Mouse (Mus musculus) E14TG2a.4 (cell line): ENCODE measurements around the gene 1520401A03Rik.

Source experiments
- CTCF ChIP-seq: conservative IDR thresholded peaks from 2 replicates; pipeline ENCODE4 v1.5.1; 2014; ENCODE audit warnings: low read length
- NANOG ChIP-seq: IDR thresholded peaks from 2 replicates; pipeline ENCODE4 v1.6.1; 2014; ENCODE audit warnings: borderline replicate concordance, low read length, mixed read lengths

GRCm38 (mm10) chr17:23682092-23682491, 40.5 kb downstream of the 1520401A03Rik start:
- TF ChIP-seq CTCF = no peak
- TF ChIP-seq NANOG = no peak
